Mouse (Mus musculus): ENCODE measurements at regions not wholly inside any gene's neighbourhood (a gene's known extent, or its start where the extent isn't known, plus 50 kb on each side); places are given as distances from the start of the nearest gene placed in this dataset.

GRCm38 (mm10) chr8:37154361-37154760, 161.0 kb downstream of the AI429214 start:
- TF ChIP-seq CTCF (IDR thresholded peaks at IDR 0.05; ENCODE audit: low read depth) (no peak), EP300 (IDR thresholded peaks at IDR 0.05; ENCODE audit: low read depth) (no peak)
